Mouse (Mus musculus): ENCODE measurements at regions not wholly inside any gene's neighbourhood (a gene's known extent, or its start where the extent isn't known, plus 50 kb on each side); places are given as distances from the start of the nearest gene placed in this dataset.

DNA sequence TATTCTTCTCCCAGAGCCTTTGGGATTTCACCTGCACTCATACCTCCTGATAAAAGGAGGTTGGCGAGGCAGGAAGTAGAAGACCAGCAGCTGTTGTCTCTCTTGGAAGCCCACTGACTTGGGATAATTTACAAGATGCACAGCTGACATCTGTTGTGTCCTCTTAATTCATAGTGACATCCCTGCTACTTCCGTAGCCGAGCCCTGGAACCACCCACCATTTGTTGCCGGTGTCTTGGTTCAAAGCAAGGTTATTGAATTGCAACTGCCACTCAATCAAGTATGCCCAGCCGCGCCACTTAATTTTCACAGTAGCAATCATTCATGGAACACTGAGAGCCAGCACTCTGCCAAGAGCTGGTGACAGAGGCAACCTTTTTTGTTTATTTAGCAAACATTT lies 151.8 kb upstream of the Masp1 start:
- DNase-seq: peak in 1 of 2 experiments; percentile 1

- DNase-seq: no peak
Observed at GRCm38 (mm10) chr16:23670161-23670560, 149.5 kb upstream of the Masp1 start.

- no peak for DNase-seq
Observed at GRCm38 (mm10) chr16:23669651-23670050, 149.0 kb upstream of the Masp1 start.
